Mouse (Mus musculus) forebrain, embryonic 15.5 days (tissue): Measurements from ENCODE around the gene F12. TPM values are rescaled to one million over a fixed set of nuclear protein-coding genes. Genes with fewer than 3 reads are reported as not detected.
"Not testable (repeated sequence)": the region's sequence is repeated elsewhere in the genome, so short reads cannot be mapped to it uniquely, and the experiment has no call there.

Experiments used
- ATAC-seq: fragments of 200-750 bp; cut with Nextera tagmentation; replicated peaks from 2 replicates; pipeline ENCODE4 v1.8.0; 2017; ENCODE audit warnings: mild to moderate bottlenecking, moderate TSS enrichment, moderate library complexity
- H3K27ac ChIP-seq: fragments of 300-500 bp; sonication (generic); replicated peaks from 2 replicates; pipeline ENCODE4 v1.5.1; 2015; ENCODE audit warnings: mild to moderate bottlenecking, inconsistent platforms
- H3K27me3 ChIP-seq: fragments of 300-500 bp; sonication (generic); 2 replicates; pipeline ENCODE4 v1.6.1; 2015; ENCODE audit warnings: inconsistent platforms
- H3K36me3 ChIP-seq: fragments of 300-500 bp; sonication (generic); 2 replicates; pipeline ENCODE4 v1.6.1; 2015; ENCODE audit warnings: mild to moderate bottlenecking, inconsistent platforms
- H3K4me1 ChIP-seq: fragments of 300-500 bp; sonication (generic); 2 replicates; pipeline ENCODE4 v1.6.1; 2015; ENCODE audit warnings: inconsistent platforms
- H3K4me2 ChIP-seq: fragments of 300-500 bp; sonication (generic); replicated peaks from 2 replicates; pipeline ENCODE4 v1.6.1; 2015; ENCODE audit warnings: mild to moderate bottlenecking, inconsistent platforms
- H3K4me3 ChIP-seq: fragments of 300-500 bp; sonication (generic); 2 replicates; pipeline ENCODE4 v1.5.1; 2015; ENCODE audit warnings: mild to moderate bottlenecking, inconsistent platforms
- H3K9ac ChIP-seq: fragments of 300-500 bp; sonication (generic); replicated peaks from 2 replicates; pipeline ENCODE4 v1.6.1; 2015; ENCODE audit warnings: mild to moderate bottlenecking, inconsistent platforms
- H3K9me3 ChIP-seq: fragments of 300-500 bp; sonication (generic); 2 replicates; pipeline ENCODE4 v1.6.1; 2016; ENCODE audit warnings: inconsistent platforms
- WGBS: fragments of 180-500 bp; shearing (Covaris S2); methylation state at CpG from one replicate; pipeline ENCODE4 v1.1.7; 2015; ENCODE audit warnings: mixed read lengths; 5-methylcytosine and 5-hydroxymethylcytosine counted together
- polyA plus RNA-seq: library from polyadenylated mRNA; unstranded; fragments of >200 nt; fragmentation: Nextera tagmentation; extraction: Ambion mirVana; gene quantifications from 2 replicates; pipeline ENCODE4 v1.2.1, GENCODE M21; 2015

F12 gene
- polyA plus RNA-seq, 1 experiment from 2014 or later = not detected

- no peaks in the 10 kb centered on the region for H3K27me3 ChIP-seq
- H3K4me1 ChIP-seq = peaks cover 29% of the 10 kb centered on the region
- 76% methylated on average over 3 of the region's 3 CpGs for WGBS
- ATAC-seq = no peak
- no peaks in the 10 kb centered on the region for H3K9me3 ChIP-seq
- H3K4me2 ChIP-seq = no peak overlapping the region
- peaks cover 26% of the 10 kb centered on the region for H3K36me3 ChIP-seq
- no peak overlapping the region for H3K9ac ChIP-seq
- no peak overlapping the region for H3K4me3 ChIP-seq
- no peak overlapping the region for H3K27ac ChIP-seq
These were observed 20.9 kb upstream of the F12 start for GRCm38 (mm10) chr13:55447543-55447943.

DNA sequence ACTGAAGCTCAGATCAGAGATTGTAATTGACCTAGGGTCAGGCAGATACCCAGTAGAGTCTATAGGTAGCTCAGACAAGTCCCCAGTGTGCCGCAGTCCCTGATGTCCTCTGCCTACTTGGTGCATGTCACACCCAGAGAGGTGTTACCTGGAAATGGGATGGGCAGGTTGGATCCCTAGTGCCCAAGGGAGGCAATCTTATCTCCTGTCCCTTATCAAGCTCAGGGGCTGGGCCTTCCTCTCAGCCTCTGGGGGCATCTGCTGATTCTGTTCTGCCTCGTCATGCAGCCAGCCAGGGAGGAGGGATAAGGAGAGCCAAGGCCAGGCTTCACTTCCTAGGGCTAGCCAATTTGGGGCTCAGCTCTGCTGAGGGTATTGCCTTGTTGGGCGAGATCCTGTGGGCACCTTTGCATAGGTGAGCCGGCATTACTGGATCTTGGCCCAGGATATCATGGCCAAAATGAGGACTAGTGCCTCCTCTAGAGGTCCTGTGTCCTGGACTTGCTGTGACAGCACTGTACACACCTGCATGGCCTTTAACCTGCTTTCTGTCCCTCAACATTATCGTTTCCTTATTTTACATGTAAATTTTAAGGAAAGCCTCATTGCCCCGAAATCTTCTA, 20.0 kb upstream of the F12 start:
- Histone ChIP-seq H3K9ac (no peak overlapping the region; the same call in 1 of the 2 replicates), H3K4me1 (peaks cover 29% of the 10 kb centered on the region), H3K4me2 (peak overlapping the region; percentile 72), H3K36me3 (peaks cover 16% of the 10 kb centered on the region), H3K27me3 (no peaks in the 10 kb centered on the region), H3K27ac (no peak overlapping the region), H3K9me3 (no peaks in the 10 kb centered on the region), H3K4me3 (peak overlapping the region; percentile 69)
- 85% methylated on average over 6 of the region's 6 CpGs for WGBS
- no peak for ATAC-seq

DNA sequence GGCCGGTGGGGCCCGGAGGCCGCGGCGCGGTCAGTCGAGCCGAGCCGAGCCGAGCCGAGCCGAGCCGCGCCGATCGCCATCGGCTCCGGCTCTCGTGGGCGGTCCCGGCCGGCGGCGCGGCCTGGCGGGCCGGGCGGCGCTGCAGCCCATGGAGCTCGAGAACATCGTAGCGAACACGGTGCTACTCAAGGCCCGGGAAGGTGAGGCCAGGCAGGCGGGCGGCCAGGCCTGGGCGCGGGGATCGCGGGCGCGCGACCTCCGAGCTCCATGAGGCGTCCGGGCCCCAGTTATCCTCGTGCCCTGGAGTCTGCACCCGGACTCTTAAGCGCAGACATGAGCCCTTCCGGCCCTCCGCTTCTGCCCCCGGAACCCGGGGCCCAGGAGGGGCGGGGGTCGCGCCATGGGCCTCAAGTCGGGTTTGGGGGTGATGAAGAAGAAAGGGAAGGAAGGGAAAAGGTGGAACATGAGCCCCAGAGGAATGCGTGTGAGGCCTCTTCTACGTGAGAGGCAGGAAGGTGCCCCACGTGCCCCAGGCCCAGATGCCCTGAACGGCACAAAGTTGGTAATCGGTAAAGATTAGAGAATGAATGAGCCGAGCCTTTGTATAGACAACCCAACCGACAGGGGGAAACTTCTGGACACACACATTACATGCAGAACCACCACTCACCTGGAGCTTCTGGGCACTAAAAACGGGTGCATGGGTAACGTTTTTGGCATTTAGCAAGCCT, 18.9 kb upstream of the F12 start:
- no peak for ATAC-seq
- peaks cover 29% of the 10 kb centered on the region for H3K4me1 ChIP-seq
- peak overlapping the region; percentile 69 for H3K4me3 ChIP-seq
- peak overlapping the region; percentile 72 for H3K4me2 ChIP-seq
- H3K27me3 ChIP-seq = no peaks in the 10 kb centered on the region
- H3K27ac ChIP-seq = peak overlapping the region; percentile 97
- H3K9me3 ChIP-seq = no peaks in the 10 kb centered on the region
- peak overlapping the region; percentile 81 for H3K9ac ChIP-seq
- under 1% methylated on average over 59 of the region's 66 CpGs for WGBS
- peaks cover 6% of the 10 kb centered on the region for H3K36me3 ChIP-seq

DNA sequence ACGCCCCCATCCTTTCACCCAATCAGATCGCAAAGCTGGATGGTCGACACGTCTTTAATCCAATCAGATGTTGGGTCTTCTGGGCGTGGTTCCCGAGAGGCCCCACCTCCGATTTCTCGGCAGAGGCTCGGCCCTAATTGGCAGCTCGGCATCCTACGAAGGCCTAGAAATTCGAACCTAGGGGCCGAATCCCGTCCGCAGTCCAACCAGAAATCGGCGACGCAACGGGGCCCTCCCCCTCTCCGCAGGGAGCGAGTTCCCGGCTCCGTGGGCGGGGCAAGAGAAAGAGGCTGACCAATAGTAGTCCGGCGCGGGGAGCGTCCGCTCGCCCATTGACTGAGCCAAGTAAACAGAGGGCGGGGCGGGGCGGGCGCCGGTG, 18.3 kb upstream of the F12 start, which contains the start of gene Grk6:
TSS of gene Grk6 (plus strand) at position 136 of the 379 bp plus-strand sequence.
- Histone ChIP-seq H3K4me1 (peaks cover 29% of the 10 kb centered on the region), H3K4me3 (peak within 1 kb of the TSS; percentile 69), H3K9ac (peak within 1 kb of the TSS; percentile 81), H3K9me3 (no peaks in the 10 kb centered on the region), H3K27me3 (no peaks in the 10 kb centered on the region), H3K36me3 (0 out of 2 replicates have a peak, but pooled peaks cover 3% of the 10 kb centered on the region), H3K4me2 (peak within 1 kb of the TSS; percentile 72), H3K27ac (peak within 1 kb of the TSS; percentile 97)
- 0% methylated on average over 35 of the region's 35 CpGs for WGBS
- peak; percentile 97 for ATAC-seq

DNA sequence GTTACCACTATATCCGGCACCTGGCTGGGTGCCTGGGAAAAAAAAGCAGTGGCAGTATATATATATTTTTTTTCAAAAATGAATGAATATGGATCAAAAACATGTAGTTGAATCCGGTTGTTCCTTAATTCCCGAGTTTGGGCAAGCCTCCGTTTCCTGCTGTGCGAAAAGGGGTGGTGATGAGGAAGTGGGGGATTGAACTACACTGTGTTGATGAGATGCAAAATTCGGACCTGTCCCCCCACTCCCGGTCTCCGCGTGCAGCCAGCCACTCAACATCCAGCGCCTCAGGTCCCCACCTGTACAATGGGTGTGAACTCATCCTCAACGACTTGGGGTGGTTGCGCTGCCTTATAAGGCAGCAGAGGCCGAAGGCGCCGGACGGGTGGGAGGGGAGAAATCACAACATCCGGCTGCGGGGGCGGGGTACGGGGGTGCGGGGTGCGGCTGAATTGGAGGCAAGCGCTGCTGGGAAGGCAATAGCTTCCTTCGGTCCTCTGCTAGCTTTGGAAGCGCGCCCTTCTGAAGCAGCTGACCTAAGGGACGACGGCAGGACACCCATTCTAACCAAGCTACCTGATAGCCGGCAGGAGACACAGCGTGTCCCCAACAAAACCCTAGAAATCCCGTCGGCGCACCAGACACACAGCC, 17.8 kb upstream of the F12 start:
- Histone ChIP-seq H3K27me3 (no peaks in the 10 kb centered on the region), H3K4me3 (peak overlapping the region; percentile 69), H3K4me2 (peak overlapping the region; percentile 55), H3K9me3 (no peaks in the 10 kb centered on the region), H3K27ac (peak overlapping the region; percentile 97), H3K4me1 (peaks cover 29% of the 10 kb centered on the region), H3K9ac (peak overlapping the region; percentile 70), H3K36me3 (0 out of 2 replicates have a peak, but pooled peaks cover 2% of the 10 kb centered on the region)
- under 1% methylated on average over 33 of the region's 33 CpGs for WGBS
- ATAC-seq = peak; percentile 76

DNA sequence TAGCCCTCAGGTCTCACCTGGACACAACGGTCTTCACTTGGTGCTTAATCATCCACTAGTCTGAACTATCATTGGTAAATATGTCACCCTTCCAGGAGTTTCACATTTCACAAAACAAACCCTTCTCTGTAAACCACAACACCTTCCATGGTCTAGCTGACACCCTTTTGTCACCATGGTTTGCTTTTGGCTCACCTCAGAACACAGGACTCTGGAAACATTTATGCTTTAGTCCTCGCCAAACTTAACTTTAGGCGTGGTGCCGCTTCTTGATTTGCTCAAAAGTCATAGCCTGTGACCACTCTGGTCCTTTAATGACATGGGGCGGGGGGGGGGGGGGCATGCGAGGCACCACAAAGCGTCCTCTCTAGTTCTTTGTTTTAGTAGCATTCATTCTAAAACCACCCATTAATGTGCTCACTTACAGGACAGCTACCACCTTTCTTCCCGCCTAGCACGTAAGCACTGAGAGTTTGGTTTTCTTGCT, 17.2 kb upstream of the F12 start:
- H3K27me3 ChIP-seq = no peaks in the 10 kb centered on the region
- H3K9ac ChIP-seq = peak overlapping the region; percentile 70
- no peaks in the 10 kb centered on the region for H3K36me3 ChIP-seq
- 42% methylated on average over 9 of the region's 9 CpGs for WGBS
- peak overlapping the region; percentile 97 for H3K27ac ChIP-seq
- peak overlapping the region; percentile 69 for H3K4me3 ChIP-seq
- H3K9me3 ChIP-seq = no peaks in the 10 kb centered on the region
- peak overlapping the region; percentile 55 for H3K4me2 ChIP-seq
- peaks cover 29% of the 10 kb centered on the region for H3K4me1 ChIP-seq
- ATAC-seq = no peak

- 90% methylated on average over 15 of the region's 15 CpGs for WGBS
- ATAC-seq, H3K9ac ChIP-seq, H3K9me3 ChIP-seq, H3K4me1 ChIP-seq, H3K4me2 ChIP-seq, H3K4me3 ChIP-seq, H3K27ac ChIP-seq, H3K36me3 ChIP-seq, H3K27me3 ChIP-seq: not testable (repeated sequence)
These were observed 10.6 kb upstream of the F12 start for GRCm38 (mm10) chr13:55437111-55437629.

- H3K4me1 ChIP-seq = no peaks in the 10 kb centered on the region
These were observed 5.5 kb upstream of the F12 start for GRCm38 (mm10) chr13:55431889-55432685.

GRCm38 (mm10) chr13:55430566-55430965, 4.0 kb upstream of the F12 start:
- no peaks in the 10 kb centered on the region for H3K27me3 ChIP-seq
- H3K9me3 ChIP-seq = no peaks in the 10 kb centered on the region
- H3K4me1 ChIP-seq = no peaks in the 10 kb centered on the region
- H3K9ac ChIP-seq = no peak overlapping the region
- WGBS = 85% methylated on average over 2 of the region's 2 CpGs
- no peak overlapping the region for H3K4me2 ChIP-seq
- no peak overlapping the region for H3K4me3 ChIP-seq
- H3K27ac ChIP-seq = no peak overlapping the region
- no peaks in the 10 kb centered on the region for H3K36me3 ChIP-seq
- ATAC-seq = no peak

More at GRCm38 (mm10) chr13:55431889-55432685, 5.5 kb upstream of the F12 start:
- no peaks in the 10 kb centered on the region for H3K9me3 ChIP-seq
- WGBS = 74% methylated on average over 10 of the region's 10 CpGs
- no peaks in the 10 kb centered on the region for H3K36me3 ChIP-seq
- H3K9ac ChIP-seq = no peak overlapping the region
- H3K27ac ChIP-seq = no peak overlapping the region
- H3K4me2 ChIP-seq = no peak overlapping the region
- ATAC-seq = no peak
- no peaks in the 10 kb centered on the region for H3K27me3 ChIP-seq
- no peak overlapping the region for H3K4me3 ChIP-seq

- H3K9me3 ChIP-seq = no peaks in the 10 kb centered on the region
- no peak overlapping the region for H3K4me2 ChIP-seq
- no peak overlapping the region for H3K27ac ChIP-seq
- no peak overlapping the region for H3K4me3 ChIP-seq
- H3K36me3 ChIP-seq = no peaks in the 10 kb centered on the region
- H3K27me3 ChIP-seq = no peaks in the 10 kb centered on the region
- H3K9ac ChIP-seq = no peak overlapping the region
- no peak for ATAC-seq
- WGBS = 79% methylated on average over 12 of the region's 12 CpGs
- no peaks in the 10 kb centered on the region for H3K4me1 ChIP-seq
These were observed 2.8 kb upstream of the F12 start for GRCm38 (mm10) chr13:55429226-55429888.
